Mouse (Mus musculus): ENCODE measurements around the gene Mgst2. TPM values are rescaled to one million over a fixed set of nuclear protein-coding genes. Genes with fewer than 3 reads are reported as not detected.

Mgst2 gene
- total RNA-seq, 4 experiments from 2014 or later: 0.38 to 1.5 (median 0.90) TPM; not detected in 1

Other genes with a start within 250 kb of the Mgst2 start
- gene Naa15, start 245.2 kb upstream of the Mgst2 start, total RNA-seq (2022): 10 to 100 TPM; 44.6 to 56.5 (median 48.1) TPM
- 10 to 100 TPM in 2 of 4 experiments, 1 to 10 TPM in 2; 9.7 to 10.2 (median 10.0) TPM for gene Rab33b, start 176.4 kb upstream of the Mgst2 start, total RNA-seq (2022)
- gene Setd7, start 99.5 kb upstream of the Mgst2 start, total RNA-seq (2022): 10 to 100 TPM; 55.6 to 68.3 (median 59.1) TPM